Mouse (Mus musculus): ENCODE measurements at regions not wholly inside any gene's neighbourhood (a gene's known extent, or its start where the extent isn't known, plus 50 kb on each side); places are given as distances from the start of the nearest gene placed in this dataset.
"Not testable (repeated sequence)": the region's sequence is repeated elsewhere in the genome, so short reads cannot be mapped to it uniquely, and the experiment has no call there.

GRCm38 (mm10) chr13:57055409-57056195 lies 159.8 kb upstream of the Trpc7 start:
- DNase-seq (ENCODE audit: inconsistent ontology term) = peak; percentile 37

DNA sequence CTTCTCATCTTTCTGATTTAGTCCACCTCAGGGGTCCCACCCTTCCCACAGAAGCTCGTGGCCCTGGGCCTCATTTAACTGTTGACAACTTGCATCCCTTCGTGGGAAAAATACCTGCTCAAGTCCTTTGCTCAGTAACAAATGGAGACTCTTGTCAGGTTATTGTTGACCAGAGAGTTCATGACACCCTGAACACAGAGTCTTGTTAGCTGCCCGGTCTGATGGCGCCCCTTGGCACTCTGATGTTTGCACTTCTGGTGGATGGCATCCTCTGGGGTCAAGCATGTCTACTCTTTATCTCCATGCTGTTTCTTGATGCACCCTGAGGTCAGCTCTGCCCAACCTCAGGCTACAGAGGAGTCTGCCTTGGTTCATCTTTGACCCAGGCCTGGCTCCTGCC lies 157.6 kb upstream of the Trpc7 start:
- DNase-seq (ENCODE audit: inconsistent ontology term) = no peak

GRCm38 (mm10) chr13:57046130-57046529 lies 150.3 kb upstream of the Trpc7 start:
- not testable (repeated sequence) for DNase-seq (ENCODE audit: inconsistent ontology term)

- no peak for DNase-seq (ENCODE audit: inconsistent ontology term)
These were observed 148.7 kb upstream of the Trpc7 start for GRCm38 (mm10) chr13:57044455-57044854.

DNA sequence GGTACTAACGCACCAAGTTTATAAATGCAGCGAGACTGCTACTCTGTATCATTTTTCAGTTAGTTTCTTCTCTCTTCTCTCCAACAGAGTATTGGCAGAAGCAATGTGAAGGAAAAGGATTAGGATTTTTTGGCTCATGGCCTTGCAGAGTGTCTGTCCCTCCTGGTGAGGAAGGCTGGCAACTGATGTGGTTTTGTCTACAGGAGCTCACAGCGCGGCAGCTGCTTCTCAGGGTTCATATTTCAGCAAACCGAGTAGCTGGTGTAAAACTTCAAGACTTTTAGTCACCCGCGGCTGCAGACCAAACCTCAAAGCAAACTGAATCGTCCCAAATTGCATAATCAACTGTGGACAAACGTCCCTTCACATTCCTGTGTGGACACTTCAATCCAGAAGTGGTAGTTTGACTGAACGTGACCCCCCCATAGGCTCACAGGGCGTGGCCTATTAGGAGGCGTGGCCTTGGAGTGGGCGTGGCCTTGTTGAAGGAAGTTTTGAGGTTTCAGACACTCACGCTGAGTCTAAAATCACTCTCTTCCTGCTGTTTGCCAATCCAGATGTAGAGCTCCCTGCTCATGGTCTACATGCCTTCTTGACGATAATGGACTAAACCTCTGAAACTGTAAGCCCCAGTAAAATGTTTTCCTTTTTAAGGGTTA lies 147.7 kb upstream of the Trpc7 start:
- DNase-seq (ENCODE audit: inconsistent ontology term) = no peak

DNA sequence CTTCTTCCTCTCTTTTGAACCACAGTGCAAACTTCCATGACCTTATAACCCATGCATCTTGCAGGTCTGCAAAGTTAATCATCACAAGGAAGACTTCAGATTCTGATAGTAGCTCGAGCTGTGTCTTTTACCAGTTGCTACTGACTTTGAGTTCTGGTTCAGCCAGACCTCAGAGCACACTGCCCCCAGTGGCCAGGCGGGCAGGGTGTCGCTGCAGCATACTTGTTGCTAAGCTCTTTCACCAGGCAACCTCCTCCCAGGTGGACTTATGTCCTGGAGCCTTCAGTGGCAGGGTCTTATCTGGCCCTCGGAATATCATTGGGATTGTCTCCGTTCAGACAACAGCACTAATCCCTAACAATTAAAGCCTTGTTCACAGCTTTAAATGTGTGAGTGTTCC lies 146.7 kb upstream of the Trpc7 start:
- DNase-seq (ENCODE audit: inconsistent ontology term) = no peak

DNA sequence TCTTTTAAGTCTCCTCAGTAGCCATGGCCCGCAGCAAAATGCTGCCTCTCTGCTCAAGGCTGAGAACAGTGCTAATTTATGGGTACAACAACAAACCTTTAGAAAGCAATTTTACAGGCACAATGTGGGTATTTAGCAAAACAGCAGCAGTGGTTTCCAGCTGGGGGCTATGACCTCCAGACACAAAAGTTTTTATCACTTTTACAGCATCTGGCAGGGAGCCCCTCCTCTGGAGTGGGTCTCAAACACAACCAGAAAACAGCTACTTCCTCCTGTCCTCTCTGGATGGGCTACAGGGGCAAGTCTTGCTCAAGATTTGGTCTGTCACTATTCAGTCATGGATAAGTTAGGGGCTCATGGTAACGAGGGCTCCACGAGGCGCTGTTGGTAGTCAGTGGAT lies 137.1 kb upstream of the Trpc7 start:
- no peak for DNase-seq (ENCODE audit: inconsistent ontology term)

DNA sequence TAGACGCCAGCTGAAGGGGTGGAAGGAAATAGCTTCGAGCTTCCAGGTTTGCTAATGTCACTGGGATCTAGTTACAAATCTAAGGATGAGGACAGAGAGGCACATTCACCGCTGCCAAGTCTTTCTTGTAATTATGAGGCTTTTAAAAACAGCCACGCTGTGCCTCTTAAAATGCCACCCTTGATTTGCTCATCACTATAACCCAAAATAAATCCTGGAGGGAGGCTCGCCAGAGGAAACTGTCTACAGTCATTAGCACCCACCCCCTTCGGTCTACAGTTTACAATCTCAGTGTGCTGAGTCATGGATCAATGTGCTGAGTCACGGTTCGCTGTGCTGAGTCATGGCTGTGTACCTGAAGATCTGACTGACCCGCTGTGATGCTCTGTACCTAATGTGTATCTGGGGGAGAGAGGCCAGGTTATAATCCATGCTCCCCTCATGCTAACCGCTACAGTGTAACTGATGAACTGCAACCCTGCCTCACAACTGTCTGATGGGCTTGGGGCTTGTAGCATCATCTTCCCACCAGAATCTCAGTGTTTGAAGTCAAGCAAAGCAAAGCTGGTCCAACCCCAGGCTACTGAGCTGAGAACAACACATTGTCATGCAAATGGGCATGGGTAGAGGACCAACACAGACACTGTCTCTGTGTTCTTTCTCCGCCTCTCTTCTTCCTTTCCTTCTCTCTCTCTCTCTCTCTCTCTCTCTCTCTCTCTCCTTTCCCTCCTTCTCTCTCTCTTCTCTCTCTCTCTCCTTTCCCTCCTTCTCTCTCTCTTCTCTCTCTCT lies 122.0 kb upstream of the Trpc7 start:
- DNase-seq (ENCODE audit: inconsistent ontology term) = peak; percentile 32

DNA sequence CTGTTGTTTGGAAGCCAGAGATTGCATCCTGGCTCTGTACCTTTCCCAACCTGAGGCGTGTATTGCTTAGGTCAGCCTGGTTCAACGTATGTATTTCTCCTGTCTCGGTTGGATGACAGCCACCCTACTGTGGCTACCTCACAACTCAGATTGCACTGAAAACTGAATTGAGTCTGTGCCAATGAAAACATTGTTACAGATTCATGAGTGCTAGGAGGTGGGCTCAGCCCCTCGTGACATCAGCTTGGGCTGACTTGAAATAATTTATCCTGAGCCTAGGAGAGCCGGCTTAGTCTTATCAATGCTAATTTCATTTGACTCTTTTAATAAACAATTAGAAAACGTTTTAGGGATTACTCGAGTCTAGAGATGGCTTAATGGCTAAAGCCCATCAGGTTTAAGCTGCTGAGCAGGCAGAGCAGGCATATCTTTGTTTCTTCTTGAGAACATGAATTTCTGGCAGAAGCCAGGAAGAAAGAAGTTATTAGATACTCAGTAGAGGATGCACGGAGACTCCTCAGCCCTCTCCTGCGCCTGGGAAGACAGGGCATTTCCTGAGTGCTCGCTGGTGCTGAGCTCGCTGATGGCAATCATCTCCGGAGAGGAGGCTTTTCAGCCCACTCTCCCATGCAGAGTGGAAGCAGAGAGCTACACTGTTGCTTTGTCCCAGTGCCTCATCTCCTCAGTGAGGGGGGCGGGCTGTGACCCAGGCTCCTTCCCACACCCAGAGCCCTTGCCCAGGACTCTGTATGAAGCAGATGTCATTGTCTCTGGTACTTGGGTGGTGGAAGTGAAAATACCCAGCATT lies 120.9 kb upstream of the Trpc7 start:
- no peak for DNase-seq (ENCODE audit: inconsistent ontology term)

DNA sequence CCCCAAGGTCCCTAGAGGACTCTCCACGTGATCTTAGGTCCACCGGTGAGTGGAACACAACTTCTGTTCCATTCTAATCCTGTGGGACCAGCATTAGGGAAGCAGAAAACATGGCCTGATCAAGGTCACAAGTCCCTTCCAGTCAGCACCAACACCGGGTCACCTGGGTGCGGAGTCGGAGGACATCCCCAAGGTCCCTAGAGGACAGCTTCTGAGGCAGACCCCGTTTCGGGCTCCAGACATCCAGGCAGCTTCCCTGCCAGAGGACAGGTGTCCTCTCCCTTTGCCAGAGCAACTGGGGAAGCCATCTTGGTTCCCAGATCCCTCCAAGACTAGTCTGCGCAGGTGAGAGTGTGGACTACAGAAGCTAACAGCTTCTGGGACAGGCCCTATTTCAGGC lies 111.4 kb upstream of the Trpc7 start:
- not testable (repeated sequence) for DNase-seq (ENCODE audit: inconsistent ontology term)

DNA sequence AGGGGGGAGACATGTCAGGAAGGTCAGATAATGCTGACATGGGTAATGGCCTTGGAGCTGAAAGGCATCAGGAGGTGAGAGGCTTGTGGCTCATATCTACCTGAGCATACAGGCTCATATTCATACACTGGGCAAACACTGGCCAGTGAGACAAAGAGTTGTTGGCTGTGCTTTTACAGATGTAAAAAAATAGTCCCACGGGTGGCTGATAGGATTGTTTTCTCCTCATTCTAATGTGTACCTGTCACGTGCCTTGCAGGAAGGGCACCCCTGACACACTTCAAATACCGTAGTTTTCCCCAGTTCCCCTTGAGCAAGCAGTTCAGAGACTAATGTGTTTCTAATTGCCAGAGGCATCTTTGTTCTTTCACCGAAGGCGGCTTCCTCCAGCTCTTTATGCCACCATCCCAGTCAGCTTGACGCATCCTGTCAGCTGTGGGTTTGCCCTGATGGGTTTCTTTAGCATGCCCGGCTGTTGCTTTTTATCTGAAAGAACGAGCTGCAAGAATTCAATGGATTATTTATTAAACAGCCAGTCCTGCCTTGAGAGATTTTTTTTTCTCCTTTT lies 107.9 kb upstream of the Trpc7 start:
- DNase-seq (ENCODE audit: inconsistent ontology term) = no peak

GRCm38 (mm10) chr13:56992022-56992421 lies 96.2 kb upstream of the Trpc7 start:
- DNase-seq (ENCODE audit: inconsistent ontology term) = no peak

DNA sequence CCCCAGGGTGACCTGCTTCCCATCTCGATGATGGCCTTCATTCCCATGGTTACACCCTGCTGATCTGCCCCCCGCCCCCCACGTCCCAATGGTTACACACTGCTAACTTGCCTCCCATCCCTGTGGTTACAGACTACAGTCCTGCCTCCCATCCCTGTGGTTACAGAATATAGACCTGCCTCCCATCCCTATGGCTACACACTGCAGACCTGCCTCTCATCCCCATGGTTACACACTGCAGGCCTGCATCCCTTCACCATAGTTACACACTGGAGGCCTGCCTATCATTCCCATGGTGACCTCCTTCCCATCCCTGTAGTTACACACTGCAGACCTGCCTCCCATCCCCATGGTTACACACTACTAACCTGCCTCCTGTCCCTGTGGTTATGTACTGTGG lies 78.3 kb upstream of the Trpc7 start:
- DNase-seq (ENCODE audit: inconsistent ontology term) = no peak

GRCm38 (mm10) chr13:56955358-56955757 lies 59.6 kb upstream of the Trpc7 start:
- DNase-seq (ENCODE audit: inconsistent ontology term) = no peak

- no peak for DNase-seq (ENCODE audit: inconsistent ontology term)
These were observed 52.3 kb upstream of the Trpc7 start for GRCm38 (mm10) chr13:56948086-56948485.

DNA sequence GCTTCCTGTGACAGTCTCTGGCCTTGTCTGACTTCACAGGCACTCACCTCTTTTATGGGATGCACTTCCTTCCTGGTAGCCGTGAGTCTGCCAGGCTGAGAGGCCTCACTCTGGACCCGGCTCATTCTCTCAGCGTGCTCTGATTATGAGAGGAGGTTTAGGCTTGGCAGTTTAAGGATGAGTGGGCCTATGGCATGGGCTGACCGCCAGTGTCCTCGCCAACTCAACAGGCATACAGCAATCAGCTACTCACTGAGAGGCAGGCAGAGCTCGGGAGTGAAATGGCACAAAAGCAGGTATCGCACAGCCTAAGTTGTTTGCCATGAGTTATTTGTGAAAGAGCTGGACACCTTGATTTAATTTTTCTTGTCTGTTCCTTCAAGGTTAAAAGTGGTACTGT lies 51.5 kb upstream of the Trpc7 start:
- DNase-seq (ENCODE audit: inconsistent ontology term) = peak; percentile 51
